Mouse (Mus musculus) c-Kit-positive CD71-positive TER-119-positive erythroid progenitor cells, embryonic 14.5 days (primary cell): ENCODE measurements around the gene Adam33.
"Not testable (repeated sequence)": the region's sequence is repeated elsewhere in the genome, so short reads cannot be mapped to it uniquely, and the experiment has no call there.

Experiments used
- DNase-seq: peaks from one replicate; pipeline ENCODE4 v3.0.0-alpha.2; 2013; ENCODE audit warnings: low spot score

Gene Adam33

GRCm38 (mm10) chr2:131063404-131063864 is at the start of gene Adam33:
TSS of gene Adam33 (minus strand) at chr2:131063814.
- DNase-seq, result no peak

DNA sequence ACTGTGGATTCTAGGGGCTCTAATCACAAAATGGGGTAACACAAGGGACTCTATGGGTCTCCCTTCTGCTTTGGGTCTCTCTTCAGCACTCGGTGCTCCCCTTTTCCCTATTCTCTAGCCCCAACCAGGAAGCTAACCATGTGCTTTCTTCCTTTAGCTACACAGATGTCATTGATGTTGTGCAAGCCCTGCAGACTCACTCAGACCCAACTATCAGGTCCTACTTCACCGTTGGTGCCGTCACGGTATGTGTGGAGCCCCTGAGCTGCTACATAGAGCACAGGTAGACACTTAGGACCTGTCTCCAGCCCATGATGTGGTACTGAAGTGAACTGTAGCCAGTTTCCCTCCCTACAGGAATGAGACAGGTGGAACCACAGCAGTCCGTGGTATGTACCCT is 42.4 kb upstream of the Adam33 start:
- DNase-seq, result no peak

GRCm38 (mm10) chr2:131105061-131105460 is 41.4 kb upstream of the Adam33 start:
- not testable (repeated sequence) for DNase-seq

DNA sequence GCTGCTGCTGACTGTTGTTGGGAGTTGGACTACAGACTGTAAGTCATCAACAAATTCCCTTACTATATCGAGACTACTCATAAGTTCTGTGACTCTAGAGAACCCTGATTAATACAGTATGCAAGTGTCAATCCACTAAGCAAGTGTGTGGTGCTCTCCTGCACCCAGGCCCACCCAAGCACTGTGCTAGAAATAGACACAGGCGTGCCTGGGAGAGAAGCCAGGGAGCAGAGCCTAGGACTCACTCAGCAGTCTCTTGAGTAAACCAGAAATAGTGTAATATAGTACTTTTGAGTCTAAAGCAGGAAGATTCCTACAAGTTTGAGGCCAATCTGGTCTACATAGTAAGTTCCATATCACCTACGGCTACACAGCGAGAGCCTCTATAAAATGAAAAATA is 40.4 kb upstream of the Adam33 start:
- DNase-seq, result no peak

GRCm38 (mm10) chr2:131101530-131101929 is 37.9 kb upstream of the Adam33 start:
- no peak for DNase-seq

DNA sequence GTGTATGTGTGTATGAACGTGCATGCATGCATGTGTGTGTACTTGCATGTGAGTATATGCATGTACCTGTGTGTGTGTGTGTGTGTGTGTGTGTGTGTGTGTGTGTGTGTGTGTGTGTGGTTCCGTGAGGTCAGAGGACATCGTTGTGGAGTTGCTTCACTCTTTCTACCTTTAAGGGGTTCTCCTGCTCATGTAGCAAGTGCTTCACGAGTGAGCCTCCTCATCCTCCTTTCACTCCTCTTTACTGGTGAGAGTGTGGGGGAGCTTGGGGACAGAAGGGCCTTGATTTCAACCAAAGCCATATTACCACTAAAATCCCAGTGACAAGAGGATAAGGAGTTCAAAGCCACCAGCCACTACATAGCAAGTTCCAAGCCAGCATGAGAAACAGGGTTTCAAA is 33.5 kb upstream of the Adam33 start:
- DNase-seq, result no peak

- DNase-seq, result peak; percentile 73
Observed at GRCm38 (mm10) chr2:131096101-131096795, 32.6 kb upstream of the Adam33 start.

GRCm38 (mm10) chr2:131094823-131095222 is 31.2 kb upstream of the Adam33 start:
- peak; percentile 83 for DNase-seq

- no peak for DNase-seq
Observed at GRCm38 (mm10) chr2:131093577-131093976, 30.0 kb upstream of the Adam33 start.

DNA sequence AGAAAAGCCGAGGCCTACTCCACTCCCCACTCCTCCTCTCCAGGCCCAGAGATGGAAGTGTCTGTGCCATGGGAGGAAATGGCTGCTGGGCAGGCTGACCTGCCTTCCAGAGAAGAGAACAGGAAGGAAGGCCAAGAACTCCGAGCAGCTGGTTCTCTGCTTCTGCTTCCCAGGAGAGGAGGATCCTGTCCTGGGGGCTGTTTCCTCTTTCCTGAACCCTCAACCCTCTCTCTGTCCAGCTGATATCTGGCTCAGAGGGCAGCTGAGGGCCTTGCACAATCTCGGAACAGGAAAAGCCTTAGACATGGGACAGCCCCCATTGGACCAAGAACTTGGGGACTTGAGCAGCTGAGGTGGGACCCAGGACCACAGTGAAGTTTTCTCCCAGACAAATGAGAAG is 27.2 kb upstream of the Adam33 start:
- no peak for DNase-seq

DNA sequence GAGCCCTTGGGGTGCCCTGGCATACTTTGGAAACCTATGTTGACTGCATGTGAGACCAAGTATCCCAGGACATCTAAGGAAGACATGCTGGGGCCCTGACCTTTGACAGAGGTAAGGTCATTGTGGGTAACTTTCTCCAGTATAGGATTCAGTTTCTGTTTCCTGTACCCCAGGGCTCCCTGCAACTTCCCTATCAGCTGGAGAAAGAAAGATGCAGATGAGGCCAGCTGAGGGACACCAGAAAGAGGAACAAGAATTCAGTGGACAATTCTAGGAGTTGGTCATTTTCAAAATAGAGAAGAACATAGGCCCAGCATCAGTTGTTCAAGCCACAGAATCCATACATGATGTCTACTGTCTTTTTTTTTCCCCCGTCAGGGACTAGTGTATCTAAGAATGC is 26.0 kb upstream of the Adam33 start:
- DNase-seq, result no peak

- no peak for DNase-seq
Observed at GRCm38 (mm10) chr2:131088581-131088980, 25.0 kb upstream of the Adam33 start.

GRCm38 (mm10) chr2:131086667-131087390 is 23.2 kb upstream of the Adam33 start, which contains the start of gene Siglec1:
TSS of gene Siglec1 (minus strand) at chr2:131086765.
- DNase-seq, result no peak

GRCm38 (mm10) chr2:131084206-131084605 is 20.6 kb upstream of the Adam33 start:
- no peak for DNase-seq

- no peak for DNase-seq
Observed at GRCm38 (mm10) chr2:131080507-131080906, 16.9 kb upstream of the Adam33 start.

DNA sequence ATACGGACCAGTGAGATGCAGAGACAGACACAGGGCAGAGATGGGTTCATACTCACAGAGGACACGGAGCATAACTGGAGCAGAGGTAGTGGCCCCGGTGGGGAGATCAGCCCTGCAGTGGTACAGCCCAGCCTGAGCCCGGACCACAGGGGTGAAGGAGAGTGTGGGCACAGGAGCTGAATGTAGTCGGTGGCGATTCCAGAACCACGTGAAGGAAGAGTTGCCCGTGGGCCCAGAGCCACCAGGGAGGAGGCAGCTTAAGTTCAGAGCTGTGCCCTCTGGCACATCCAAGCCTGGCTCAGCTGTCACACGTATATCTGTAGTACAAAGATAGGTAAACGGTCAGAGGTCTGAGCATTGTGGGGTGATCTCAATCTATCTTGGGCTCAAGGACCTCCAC is 8.9 kb upstream of the Adam33 start:
- no peak for DNase-seq

- DNase-seq, result no peak
Observed at GRCm38 (mm10) chr2:131067481-131067880, 3.9 kb upstream of the Adam33 start.

- no peak for DNase-seq
Observed at GRCm38 (mm10) chr2:131066342-131066741, 2.7 kb upstream of the Adam33 start.

GRCm38 (mm10) chr2:131061607-131062006 is 2.0 kb downstream of the Adam33 start:
- no peak for DNase-seq

- no peak for DNase-seq
Observed at GRCm38 (mm10) chr2:131060784-131061183, 2.8 kb downstream of the Adam33 start.

- DNase-seq, result no peak
Observed at GRCm38 (mm10) chr2:131059781-131060540, 3.7 kb downstream of the Adam33 start.

DNA sequence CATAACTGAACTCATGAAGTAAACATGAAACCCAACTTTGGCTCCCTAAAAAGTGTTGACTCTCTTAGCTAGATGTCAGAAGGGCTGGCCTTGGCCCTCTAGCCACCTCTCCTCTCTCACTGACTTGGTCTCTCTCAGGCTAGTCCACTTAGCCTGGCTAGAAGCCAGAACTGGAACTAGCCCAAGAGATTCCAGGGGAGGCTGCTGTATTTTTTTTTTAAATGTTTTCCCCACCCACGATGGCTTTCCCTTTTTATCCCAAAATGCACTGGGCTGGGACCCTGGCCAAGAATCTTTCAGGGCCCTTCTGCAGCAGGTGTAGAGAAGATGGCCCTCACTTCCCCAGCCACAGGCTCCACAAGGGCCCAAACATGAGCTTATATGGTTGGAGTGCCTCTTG is 4.2 kb downstream of the Adam33 start:
- DNase-seq, result no peak

GRCm38 (mm10) chr2:131058672-131059071 is 4.9 kb downstream of the Adam33 start:
- no peak for DNase-seq
